Mouse (Mus musculus) CH12.LX (cell line): ENCODE results near the gene Scamp5.

Source experiments
- CHD1 ChIP-seq: IDR thresholded peaks from 2 replicates; pipeline ENCODE4 v1.6.1; 2012; ENCODE audit warnings: low read depth, low read length, improper control_type of control experiment, inconsistent platforms
- CHD2 ChIP-seq: IDR thresholded peaks from 2 replicates; pipeline ENCODE4 v1.6.1; 2011; ENCODE audit warnings: low read length, improper control_type of control experiment
- CTCF ChIP-seq, 2 experiments: IDR thresholded peaks in 1 of 2; conservative IDR thresholded peaks in 1 of 2; 2 replicates each; pipeline ENCODE4 v1.5.1; 2011 to 2012; ENCODE audit warnings: low read depth in 2 of 2, low read length in 2 of 2, improper control_type of control experiment in 1 of 2, inconsistent platforms in 1 of 2, mild to moderate bottlenecking in 1 of 2, moderate library complexity in 1 of 2
- EP300 ChIP-seq: IDR thresholded peaks from 2 replicates; pipeline ENCODE4 v1.6.1; 2011; ENCODE audit warnings: low read length, improper control_type of control experiment
- GABPA ChIP-seq: IDR thresholded peaks from 2 replicates; pipeline ENCODE4 v1.6.1; 2012; ENCODE audit warnings: low read depth, low read length, improper control_type of control experiment, inconsistent platforms; ENCODE audit not compliant: insufficient replicate concordance
- HCFC1 ChIP-seq: IDR thresholded peaks from 2 replicates; pipeline ENCODE4 v1.6.1; 2012; ENCODE audit warnings: low read depth, mild to moderate bottlenecking, inconsistent platforms, low read length, improper control_type of control experiment
- JUN ChIP-seq: IDR thresholded peaks from 2 replicates; pipeline ENCODE4 v1.6.1; 2011; ENCODE audit warnings: low read depth, mild to moderate bottlenecking, low read length, improper control_type of control experiment, moderate library complexity; ENCODE audit not compliant: insufficient read depth
- NELFE ChIP-seq: IDR thresholded peaks from 2 replicates; pipeline ENCODE4 v1.6.1; 2011; ENCODE audit warnings: low read depth, low read length, improper control_type of control experiment
- PAX5 ChIP-seq: IDR thresholded peaks from 2 replicates; pipeline ENCODE4 v1.6.1; 2012; ENCODE audit warnings: low read length, inconsistent platforms, mixed read lengths
- POLR2A ChIP-seq: IDR thresholded peaks from 2 replicates; pipeline ENCODE4 v1.6.1; 2011; ENCODE audit warnings: low read depth, mild to moderate bottlenecking, improper control_type of control experiment, low read length
- RCOR1 ChIP-seq: conservative IDR thresholded peaks from 2 replicates; pipeline ENCODE4 v1.6.1; 2012; ENCODE audit warnings: low read depth, mild to moderate bottlenecking, inconsistent platforms, low read length, improper control_type of control experiment
- TCF12 ChIP-seq: IDR thresholded peaks from 2 replicates; pipeline ENCODE4 v1.6.1; 2014; ENCODE audit warnings: low read depth, mild to moderate bottlenecking, inconsistent platforms, low read length, improper control_type of control experiment
- ZKSCAN1 ChIP-seq: IDR thresholded peaks from 2 replicates; pipeline ENCODE4 v1.6.1; 2012; ENCODE audit warnings: low read depth, inconsistent platforms, low read length, improper control_type of control experiment, borderline replicate concordance

- TF ChIP-seq JUN: no peak
- peak; percentile 88 for TF ChIP-seq NELFE
- TF ChIP-seq GABPA: peak; percentile 43; the same call in 1 of the 2 replicates
- TF ChIP-seq RCOR1: no peak
- TF ChIP-seq CTCF (conservative IDR thresholded peaks at IDR 0.05 in 1 of 2, IDR thresholded peaks at IDR 0.05 in 1 of 2; ENCODE audit: low read depth in 2 of 2, low read length in 2 of 2): no peak
- TF ChIP-seq HCFC1: peak; percentile 96
- TF ChIP-seq POLR2A: peak; percentile 95
- peak; percentile 81 for TF ChIP-seq TCF12
- no peak; the same call in 1 of the 2 replicates for TF ChIP-seq CHD1
- TF ChIP-seq ZKSCAN1: no peak
- TF ChIP-seq PAX5: no peak
- TF ChIP-seq CHD2: peak; percentile 99
- no peak for TF ChIP-seq EP300
These were observed 28.2 kb downstream of the Scamp5 start, which contains the start of gene Ppcdc for GRCm38 (mm10) chr9:57439522-57440295.
